Mouse (Mus musculus) stomach, embryonic 16.5 days (tissue): Measurements from ENCODE around the gene Tle4. TPM values are rescaled to one million over a fixed set of nuclear protein-coding genes. Genes with fewer than 3 reads are reported as not detected.

Experiments used
- ATAC-seq: fragments of 200-750 bp; cut with Nextera tagmentation; 2 replicates; pipeline ENCODE4 v1.8.0; 2017; ENCODE audit warnings: moderate number of reproducible peaks, moderate TSS enrichment; ENCODE audit not compliant: insufficient read depth, low FRiP score
- H3K27ac ChIP-seq: fragments of 300-500 bp; sonication (generic); 2 replicates; pipeline ENCODE4 v1.5.1; 2014; ENCODE audit warnings: low read length
- H3K27me3 ChIP-seq: fragments of 300-500 bp; sonication (generic); 2 replicates; pipeline ENCODE4 v1.6.1; 2014; ENCODE audit warnings: low read length, control low read depth, mixed read lengths; ENCODE audit not compliant: control insufficient read depth, insufficient read depth
- H3K36me3 ChIP-seq: fragments of 300-500 bp; sonication (generic); 2 replicates; pipeline ENCODE4 v1.6.1; 2014; ENCODE audit warnings: low read length; ENCODE audit not compliant: control insufficient read depth, insufficient read depth
- H3K4me1 ChIP-seq: fragments of 300-500 bp; sonication (generic); 2 replicates; pipeline ENCODE4 v1.6.1; 2014; ENCODE audit warnings: low read length, control low read depth, mixed read lengths; ENCODE audit not compliant: control insufficient read depth, insufficient read depth
- H3K4me2 ChIP-seq: fragments of 300-500 bp; sonication (generic); 2 replicates; pipeline ENCODE4 v1.6.1; 2014; ENCODE audit warnings: low read depth, low read length, mixed read lengths
- H3K4me3 ChIP-seq: fragments of 300-500 bp; sonication (generic); replicated peaks from 2 replicates; pipeline ENCODE4 v1.5.1; 2014; ENCODE audit warnings: mild to moderate bottlenecking, low read length
- H3K9ac ChIP-seq: fragments of 300-500 bp; sonication (generic); 2 replicates; pipeline ENCODE4 v1.6.1; 2014; ENCODE audit warnings: low read length
- H3K9me3 ChIP-seq: fragments of 300-500 bp; sonication (generic); replicated peaks from 2 replicates; pipeline ENCODE4 v1.6.1; 2016; ENCODE audit warnings: low read length, control low read depth; ENCODE audit not compliant: control insufficient read depth
- WGBS: fragments of 180-500 bp; shearing (Covaris S2); extraction: QIAGEN DNeasy Blood & Tissue Kit; methylation state at CpG from one replicate; pipeline ENCODE4 v1.1.7; 2014; 5-methylcytosine and 5-hydroxymethylcytosine counted together
- polyA plus RNA-seq: library from polyadenylated mRNA; unstranded; fragments of >200 nt; fragmentation: Nextera tagmentation; extraction: Ambion mirVana; gene quantifications from 2 replicates; pipeline ENCODE4 v1.2.1, GENCODE M21; 2015

Tle4 gene
- polyA plus RNA-seq, 1 experiment from 2014 or later, result 10.9 TPM

- no peak overlapping the region for H3K4me3 ChIP-seq
- no peaks in the 10 kb centered on the region for H3K27me3 ChIP-seq
- no peaks in the 10 kb centered on the region for H3K4me1 ChIP-seq
- 85% methylated on average over 1 of the region's 1 CpGs for WGBS
- no peak overlapping the region for H3K27ac ChIP-seq
- no peak for ATAC-seq
- no peak overlapping the region for H3K9ac ChIP-seq
- H3K4me2 ChIP-seq, result no peak overlapping the region
- no peaks in the 10 kb centered on the region for H3K36me3 ChIP-seq
- H3K9me3 ChIP-seq, result no peaks in the 10 kb centered on the region
Observed at GRCm38 (mm10) chr19:14545485-14545884, 52.4 kb downstream of the Tle4 start.

- Histone ChIP-seq H3K4me3 (no peak overlapping the region), H3K9ac (no peak overlapping the region), H3K27ac (no peak overlapping the region), H3K4me2 (no peak overlapping the region), H3K9me3 (no peaks in the 10 kb centered on the region), H3K36me3 (no peaks in the 10 kb centered on the region), H3K27me3 (no peaks in the 10 kb centered on the region), H3K4me1 (no peaks in the 10 kb centered on the region)
- WGBS, result 77% methylated on average over 1 of the region's 1 CpGs
- no peak for ATAC-seq
Observed at GRCm38 (mm10) chr19:14543305-14543704, 54.5 kb downstream of the Tle4 start.

- H3K27me3 ChIP-seq, result no peaks in the 10 kb centered on the region
- H3K9ac ChIP-seq, result no peak overlapping the region
- no peaks in the 10 kb centered on the region for H3K9me3 ChIP-seq
- no peak for ATAC-seq
- 90% methylated on average over 3 of the region's 3 CpGs for WGBS
- no peak overlapping the region for H3K27ac ChIP-seq
- H3K4me2 ChIP-seq, result no peak overlapping the region
- no peak overlapping the region for H3K4me3 ChIP-seq
- no peaks in the 10 kb centered on the region for H3K36me3 ChIP-seq
- no peaks in the 10 kb centered on the region for H3K4me1 ChIP-seq
Observed at GRCm38 (mm10) chr19:14540678-14541077, 57.2 kb downstream of the Tle4 start.

GRCm38 (mm10) chr19:14536676-14537075 is 61.2 kb downstream of the Tle4 start:
- Histone ChIP-seq H3K4me3 (no peak overlapping the region), H3K9me3 (no peaks in the 10 kb centered on the region), H3K36me3 (no peaks in the 10 kb centered on the region), H3K27ac (no peak overlapping the region), H3K4me2 (no peak overlapping the region), H3K4me1 (no peaks in the 10 kb centered on the region), H3K9ac (no peak overlapping the region), H3K27me3 (no peaks in the 10 kb centered on the region)
- WGBS, result 89% methylated on average over 2 of the region's 2 CpGs
- no peak for ATAC-seq

GRCm38 (mm10) chr19:14534447-14534846 is 63.4 kb downstream of the Tle4 start:
- H3K4me1 ChIP-seq, result no peaks in the 10 kb centered on the region
- no peak for ATAC-seq
- H3K4me3 ChIP-seq, result no peak overlapping the region
- no peaks in the 10 kb centered on the region for H3K9me3 ChIP-seq
- no peak overlapping the region for H3K4me2 ChIP-seq
- no peaks in the 10 kb centered on the region for H3K36me3 ChIP-seq
- no peak overlapping the region for H3K9ac ChIP-seq
- no peaks in the 10 kb centered on the region for H3K27me3 ChIP-seq
- H3K27ac ChIP-seq, result no peak overlapping the region

GRCm38 (mm10) chr19:14532861-14533260 is 65.0 kb downstream of the Tle4 start:
- Histone ChIP-seq H3K9me3 (no peaks in the 10 kb centered on the region), H3K27me3 (no peaks in the 10 kb centered on the region), H3K4me3 (no peak overlapping the region), H3K27ac (no peak overlapping the region), H3K4me1 (no peaks in the 10 kb centered on the region), H3K9ac (no peak overlapping the region), H3K36me3 (no peaks in the 10 kb centered on the region), H3K4me2 (no peak overlapping the region)
- no peak for ATAC-seq
- WGBS, result 96% methylated on average over 6 of the region's 6 CpGs

- Histone ChIP-seq H3K36me3 (peaks cover 5% of the 10 kb centered on the region; the same call in 1 of the 2 replicates), H3K27ac (no peak overlapping the region), H3K4me1 (no peaks in the 10 kb centered on the region), H3K4me3 (no peak overlapping the region), H3K27me3 (no peaks in the 10 kb centered on the region), H3K9ac (no peak overlapping the region), H3K4me2 (no peak overlapping the region), H3K9me3 (no peaks in the 10 kb centered on the region)
- no peak for ATAC-seq
- WGBS, result 66% methylated on average over 2 of the region's 2 CpGs
Observed at GRCm38 (mm10) chr19:14520098-14520802, 77.6 kb downstream of the Tle4 start.

GRCm38 (mm10) chr19:14519186-14519585 is 78.7 kb downstream of the Tle4 start:
- no peak overlapping the region for H3K4me2 ChIP-seq
- no peaks in the 10 kb centered on the region for H3K27me3 ChIP-seq
- H3K4me3 ChIP-seq, result no peak overlapping the region
- 90% methylated on average over 7 of the region's 7 CpGs for WGBS
- no peak overlapping the region for H3K27ac ChIP-seq
- H3K9ac ChIP-seq, result no peak overlapping the region
- no peaks in the 10 kb centered on the region for H3K4me1 ChIP-seq
- no peaks in the 10 kb centered on the region for H3K9me3 ChIP-seq
- peaks cover 5% of the 10 kb centered on the region; the same call in 1 of the 2 replicates for H3K36me3 ChIP-seq
- ATAC-seq, result no peak

- Histone ChIP-seq H3K27me3 (no peaks in the 10 kb centered on the region), H3K4me2 (no peak overlapping the region), H3K27ac (no peak overlapping the region), H3K9ac (no peak overlapping the region), H3K4me1 (no peaks in the 10 kb centered on the region; the same call in 1 of the 2 replicates), H3K36me3 (peaks cover 5% of the 10 kb centered on the region; the same call in 1 of the 2 replicates), H3K9me3 (no peaks in the 10 kb centered on the region), H3K4me3 (no peak overlapping the region)
- no peak for ATAC-seq
- WGBS, result 82% methylated on average over 9 of the region's 9 CpGs
Observed at GRCm38 (mm10) chr19:14518438-14519044, 79.3 kb downstream of the Tle4 start.
